In the genomic region with DNA sequence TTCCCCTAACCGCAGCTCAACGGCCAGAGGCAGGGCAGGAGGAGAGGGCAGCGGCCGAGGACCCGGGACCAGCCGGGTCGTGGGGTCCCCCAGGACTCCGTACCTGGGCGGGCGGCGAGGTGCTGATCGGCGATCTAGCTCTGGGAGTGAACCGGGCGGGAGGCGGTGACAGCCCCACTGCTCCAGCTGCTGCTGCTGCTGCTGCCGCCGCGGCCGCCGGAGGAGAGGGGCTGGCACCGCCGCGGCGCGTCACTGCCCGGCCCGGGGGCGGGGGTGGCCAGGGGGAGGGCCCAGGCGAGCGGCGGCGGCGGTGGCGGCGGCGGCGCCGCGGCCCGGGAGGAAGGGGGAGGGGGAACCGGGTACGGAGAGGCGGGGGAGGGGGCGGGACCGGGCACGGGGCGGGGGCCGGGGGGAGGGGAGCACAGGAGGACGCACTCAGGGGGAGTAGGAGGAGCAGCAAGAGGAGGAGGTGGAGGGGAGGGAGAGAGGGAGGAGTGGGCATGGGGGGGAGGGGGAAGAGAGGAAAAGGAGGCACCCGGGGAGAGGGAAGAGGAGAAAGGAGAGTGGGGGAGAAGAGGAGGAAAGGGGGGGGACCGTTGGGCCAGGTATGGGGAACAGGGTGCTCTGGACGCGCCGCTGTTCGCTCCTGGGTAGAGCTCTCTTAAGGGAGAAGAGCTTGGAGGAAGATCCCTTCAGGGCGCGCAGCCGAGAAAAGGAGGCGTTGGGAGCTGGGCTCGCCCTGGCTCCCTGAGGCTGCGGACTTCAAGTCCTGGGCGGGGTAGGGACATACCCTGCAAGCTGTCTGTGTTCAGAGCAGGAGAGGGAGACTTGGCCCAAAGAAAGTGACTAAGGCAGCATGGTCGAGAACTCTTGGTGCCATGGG, we compare ENCODE assay signal across 8 mouse cellular contexts. TPM values are rescaled to one million over a fixed set of nuclear protein-coding genes. Genes with fewer than 3 reads are reported as not detected.
A peak's percentile ranks its signal among the peaks of the same experiment; 100 is the strongest.
DNase-seq lines count a peak whose midpoint lies in the region; ATAC-seq and TF ChIP-seq lines count a peak whose summit lies in the region.

No protein-coding gene starts in this region.

- H3K27me3 ChIP-seq in embryonic facial prominence, embryonic 12.5 days = no peaks in the 10 kb centered on the region
- H3K27me3 ChIP-seq in liver, embryonic 14.5 days (ENCODE audit: control insufficient read depth, insufficient read depth, low read length) = peaks cover 28% of the 10 kb centered on the region
- no peaks in the 10 kb centered on the region for H3K27me3 ChIP-seq in stomach, embryonic 16.5 days (ENCODE audit: control insufficient read depth, insufficient read depth, low read length)

- peak overlapping the region; percentile 94 for H3K4me3 ChIP-seq in embryonic facial prominence, embryonic 12.5 days
- H3K4me3 ChIP-seq in liver, embryonic 14.5 days (ENCODE audit: insufficient read depth in 1 of 2, low read depth in 2 of 2, low read length in 2 of 2) = peak overlapping the region; percentile 64 to 72
- peak overlapping the region; percentile 95 for H3K4me3 ChIP-seq in stomach, embryonic 16.5 days (replicated peaks; ENCODE audit: low read length)

- H3K4me1 ChIP-seq in embryonic facial prominence, embryonic 12.5 days = peaks cover 41% of the 10 kb centered on the region
- H3K4me1 ChIP-seq in liver, embryonic 14.5 days (replicated peaks; ENCODE audit: control insufficient read depth in 2 of 2, insufficient read depth in 2 of 2, low read length in 1 of 2) = peaks cover 8 to 11% of the 10 kb centered on the region in 2 experiments; a peak in 3 of 4 replicates
- H3K4me1 ChIP-seq in stomach, embryonic 16.5 days (ENCODE audit: control insufficient read depth, insufficient read depth, low read length) = peaks cover 33% of the 10 kb centered on the region

- WGBS in embryonic facial prominence, embryonic 12.5 days = 0% methylated on average over 28 of the region's 64 CpGs
- WGBS in liver, embryonic 14.5 days (ENCODE audit: insufficient replicate concordance) = 1% methylated on average over 54 of the region's 64 CpGs
- under 1% methylated on average over 31 of the region's 64 CpGs for WGBS in stomach, embryonic 16.5 days

- H3K9ac ChIP-seq in embryonic facial prominence, embryonic 12.5 days = peak overlapping the region; percentile 90
- H3K9ac ChIP-seq in liver, embryonic 14.5 days (replicated peaks) = peak overlapping the region; percentile 54
- peak overlapping the region; percentile 90 for H3K9ac ChIP-seq in stomach, embryonic 16.5 days (ENCODE audit: low read length)

- peak overlapping the region; percentile 85 for H3K4me2 ChIP-seq in embryonic facial prominence, embryonic 12.5 days (replicated peaks)
- peak overlapping the region; percentile 98 for H3K4me2 ChIP-seq in liver, embryonic 14.5 days (ENCODE audit: low read depth)
- peak overlapping the region; percentile 100 for H3K4me2 ChIP-seq in stomach, embryonic 16.5 days (ENCODE audit: low read depth, low read length)

- no peaks in the 10 kb centered on the region for H3K36me3 ChIP-seq in embryonic facial prominence, embryonic 12.5 days
- no peaks in the 10 kb centered on the region for H3K36me3 ChIP-seq in liver, embryonic 14.5 days (replicated peaks; ENCODE audit: control insufficient read depth, insufficient read depth, low read depth)
- H3K36me3 ChIP-seq in stomach, embryonic 16.5 days (ENCODE audit: control insufficient read depth, insufficient read depth, low read length) = no peaks in the 10 kb centered on the region

- peak overlapping the region; percentile 97 for H3K27ac ChIP-seq in embryonic facial prominence, embryonic 12.5 days
- no peak overlapping the region for H3K27ac ChIP-seq in liver, embryonic 14.5 days
- H3K27ac ChIP-seq in stomach, embryonic 16.5 days (ENCODE audit: low read length) = peak overlapping the region; percentile 92

- ATAC-seq in embryonic facial prominence, embryonic 12.5 days (ENCODE audit: insufficient number of reproducible peaks, insufficient read depth, low FRiP score, low TSS enrichment) = peak; percentile 52
- peak; percentile 66 for ATAC-seq in liver, embryonic 14.5 days (ENCODE audit: insufficient read depth)
- ATAC-seq in stomach, embryonic 16.5 days (ENCODE audit: insufficient read depth, low FRiP score) = peak; percentile 76

- no peaks in the 10 kb centered on the region for H3K9me3 ChIP-seq in embryonic facial prominence, embryonic 12.5 days
- H3K9me3 ChIP-seq in liver, embryonic 14.5 days (ENCODE audit: control insufficient read depth, low read length) = no peaks in the 10 kb centered on the region
- H3K9me3 ChIP-seq in stomach, embryonic 16.5 days (replicated peaks; ENCODE audit: control insufficient read depth, low read length) = no peaks in the 10 kb centered on the region

- TF ChIP-seq EP300 in liver, embryonic 14.5 days (IDR thresholded peaks at IDR 0.05; ENCODE audit: low read depth) = no peak

- no peak for TF ChIP-seq CTCF in liver, embryonic 14.5 days (IDR thresholded peaks at IDR 0.05; ENCODE audit: low read depth)

- DNase-seq in spleen, adult 18-20 months = peak; percentile 21 to 46
- DNase-seq in spleen, adult 12 weeks (ENCODE audit: low spot score) = no peak
- peak; percentile 51 to 64 for DNase-seq in heart, adult 9 months (ENCODE audit: low spot score in 2 of 2)
- peak; percentile 61 for DNase-seq in kidney, adult 9 months
- peak in 1 of 3 experiments; percentile 56 for DNase-seq in liver, embryonic 14.5 days (ENCODE audit: low read depth in 3 of 3, low spot score in 3 of 3)
- DNase-seq in natural killer cell, adult 2 months (ENCODE audit: low spot score in 2 of 2) = peak; percentile 12 to 28

RNA-seq across cellular contexts. Expression of a gene that starts 48.1 kb away (rescaled TPM):
- polyA plus RNA-seq in embryonic facial prominence, embryonic 12.5 days (2016; fragmentation: Nextera tagmentation; extraction: Ambion mirVana) = not detected in 2 replicates
- polyA plus RNA-seq in liver, embryonic 14.5 days (2012; rRNA removed) = not detected in 2 replicates
- not detected in 2 replicates for polyA plus RNA-seq in liver, embryonic 14.5 days (2014; fragmentation: Nextera tagmentation; extraction: Ambion mirVana)
- polyA plus RNA-seq in stomach, embryonic 16.5 days (2015; fragmentation: Nextera tagmentation; extraction: Ambion mirVana) = not detected in 2 replicates
